Comparison of ENCODE assay signal across 22 mouse cellular contexts in the genomic region with DNA sequence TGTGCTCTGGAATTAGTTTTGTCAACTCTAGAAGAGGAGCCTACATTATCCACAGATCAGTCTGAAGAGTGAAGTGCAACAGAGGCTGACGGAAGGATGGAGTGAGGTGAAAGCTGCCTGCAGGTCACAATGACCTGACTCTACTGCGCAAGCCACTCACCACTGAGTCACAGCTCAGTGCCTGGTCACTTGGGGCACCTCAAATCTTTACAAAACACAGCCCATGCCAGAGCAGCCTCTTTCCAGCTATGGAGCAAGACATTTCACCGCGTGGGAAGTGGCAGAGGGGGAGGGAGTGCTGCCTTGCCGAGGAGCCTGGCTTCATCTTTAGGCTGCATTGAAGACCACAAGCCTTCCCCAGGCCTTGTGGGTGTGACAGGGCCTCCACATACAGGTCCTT.
DNase-seq lines count a peak whose midpoint lies in the region; ATAC-seq and TF ChIP-seq lines count a peak whose summit lies in the region.
"Had no signal": no experiment of that assay in that cellular context is flagged by ENCODE, and none has a peak within 500 bp of the region (broad histone marks: within the 10 kb centered on the region; RNA-seq: fewer than 3 reads in every experiment).

No protein-coding gene starts in this region.

- H3K36me3 ChIP-seq in lung, postnatal 0 days (ENCODE audit: insufficient read depth, low read length): no peaks in the 10 kb centered on the region; the same call in 1 of the 2 replicates

- no peaks in the 10 kb centered on the region for H3K4me1 ChIP-seq in lung, postnatal 0 days (ENCODE audit: insufficient read depth, low read depth, low read length)
- H3K4me1 ChIP-seq: embryonic facial prominence, embryonic 12.5 days; forebrain, embryonic 12.5 days; hindbrain, embryonic 12.5 days had no signal

- no peak overlapping the region for H3K27ac ChIP-seq in layer of hippocampus, adult 2 months
- H3K27ac ChIP-seq in lung, postnatal 0 days (ENCODE audit: low read length): no peak overlapping the region
- H3K27ac ChIP-seq: embryonic facial prominence, embryonic 12.5 days; forebrain, embryonic 12.5 days; hindbrain, embryonic 12.5 days had no signal

- 0 out of 2 replicates have a peak, but pooled peaks have one; percentile 14 for ATAC-seq in erythroid progenitor cell, adult 5-6 weeks (replicated peaks; ENCODE audit: low FRiP score, poor library complexity, severe bottlenecking)
- ATAC-seq in monocyte, adult 5-6 weeks (replicated peaks; ENCODE audit: insufficient number of reproducible peaks, low FRiP score, low TSS enrichment, poor library complexity, severe bottlenecking): 0 out of 2 replicates have a peak, but pooled peaks have one; percentile 9
- no peak for ATAC-seq in lung, postnatal 0 days
- ATAC-seq: forebrain, embryonic 16.5 days; hindbrain, embryonic 16.5 days had no signal

- no peak overlapping the region for H3K4me3 ChIP-seq in layer of hippocampus, adult 2 months
- no peak overlapping the region for H3K4me3 ChIP-seq in lung, postnatal 0 days (ENCODE audit: low read depth, low read length)
- H3K4me3 ChIP-seq: embryonic facial prominence, embryonic 12.5 days; forebrain, embryonic 12.5 days; hindbrain, embryonic 12.5 days had no signal

- TF ChIP-seq CTCF in layer of hippocampus, adult 2 months (conservative IDR thresholded peaks at IDR 0.05): no peak
- no peak for TF ChIP-seq CTCF in lung, postnatal 0 days (IDR thresholded peaks at IDR 0.05)

- peak; percentile 33 for DNase-seq in adrenal gland, postnatal 14 days
- no peak for DNase-seq in adrenal gland, adult 18-20 months (ENCODE audit: low spot score in 2 of 2)
- peak; percentile 35 for DNase-seq in 416B (ENCODE audit: low read depth)
- no peak for DNase-seq in layer of hippocampus, adult 2 months (ENCODE audit: low spot score in 2 of 2)
- no peak for DNase-seq in lung, postnatal 0 days (ENCODE audit: low spot score)
- DNase-seq: B cell, adult 2 months; cerebellum, adult 11 months; cerebellum, adult 8-10 months; cerebellum, postnatal 14 days; embryo, embryonic 11 days; gastrocnemius, postnatal 14 days; heart, postnatal 10 days; heart, postnatal 4 days; kidney, adult 11 months had no signal

- no peaks in the 10 kb centered on the region for H3K27me3 ChIP-seq in lung, postnatal 0 days (replicated peaks; ENCODE audit: insufficient read depth, low read length)
- H3K27me3 ChIP-seq: embryonic facial prominence, embryonic 12.5 days; forebrain, embryonic 12.5 days; hindbrain, embryonic 12.5 days had no signal

- H3K9me3 ChIP-seq in lung, postnatal 0 days (ENCODE audit: low read length): no peaks in the 10 kb centered on the region
- H3K9me3 ChIP-seq: embryonic facial prominence, embryonic 12.5 days; forebrain, embryonic 12.5 days; G1E; hindbrain, embryonic 12.5 days had no signal

- no peak overlapping the region for H3K9ac ChIP-seq in lung, postnatal 0 days (replicated peaks; ENCODE audit: low read depth)
- H3K9ac ChIP-seq: embryonic facial prominence, embryonic 12.5 days; forebrain, embryonic 12.5 days; hindbrain, embryonic 12.5 days had no signal

- no peak for TF ChIP-seq EP300 in lung, postnatal 0 days (IDR thresholded peaks at IDR 0.05)

- 80% methylated on average over 5 of the region's 5 CpGs for WGBS in lung, postnatal 0 days

- H3K4me2 ChIP-seq in lung, postnatal 0 days (replicated peaks; ENCODE audit: low read depth, low read length): no peak overlapping the region
- H3K4me2 ChIP-seq: embryonic facial prominence, embryonic 12.5 days; forebrain, embryonic 12.5 days; hindbrain, embryonic 12.5 days had no signal

Comparison
In these comparisons a context has a peak if more than half of its experiments do, and no peak if none do; other contexts are left out.
1. DNase-seq: peak in adrenal gland, postnatal 14 days (single experiment) and 416B (single experiment); none in adrenal gland, adult 18-20 months (0 of 2), layer of hippocampus, adult 2 months (0 of 2) and lung, postnatal 0 days (single experiment).